Mouse (Mus musculus): Measurements from ENCODE around the gene Bivm.

Bivm gene

GRCm38 (mm10) chr1:44178086-44178485, 59.3 kb downstream of the Bivm start:
- DNase-seq: no peak

- no peak for DNase-seq
Measured at GRCm38 (mm10) chr1:44186396-44186795, 67.6 kb downstream of the Bivm start.
